Mouse (Mus musculus) frontal cortex, postnatal 10 days (tissue): ENCODE measurements around the gene Vmn1r70.

Source experiments
- DNase-seq, 2 experiments: peaks; one replicate each; pipeline ENCODE4 v3.0.0; 2022; ENCODE audit warnings: low spot score in 2 of 2, mixed read lengths in 1 of 2

Gene Vmn1r70

GRCm38 (mm10) chr7:10631232-10631631, at the start of gene Vmn1r70:
Gene Vmn1r70 (plus strand): TSS chr7:10631532.
- DNase-seq = no peak

- DNase-seq = no peak
Measured at GRCm38 (mm10) chr7:10613559-10613958, 17.8 kb upstream of the Vmn1r70 start, which contains the start of gene Vmn1r69. Gene Vmn1r69 (minus strand): TSS chr7:10613659.
